Mouse (Mus musculus): ENCODE measurements around the gene Hk1.

The Hk1 gene

GRCm38 (mm10) chr10:62379808-62380207 lies at the start of gene Hk1:
Hk1 (minus strand) TSS chr10:62379908.
- no peak for DNase-seq

DNA sequence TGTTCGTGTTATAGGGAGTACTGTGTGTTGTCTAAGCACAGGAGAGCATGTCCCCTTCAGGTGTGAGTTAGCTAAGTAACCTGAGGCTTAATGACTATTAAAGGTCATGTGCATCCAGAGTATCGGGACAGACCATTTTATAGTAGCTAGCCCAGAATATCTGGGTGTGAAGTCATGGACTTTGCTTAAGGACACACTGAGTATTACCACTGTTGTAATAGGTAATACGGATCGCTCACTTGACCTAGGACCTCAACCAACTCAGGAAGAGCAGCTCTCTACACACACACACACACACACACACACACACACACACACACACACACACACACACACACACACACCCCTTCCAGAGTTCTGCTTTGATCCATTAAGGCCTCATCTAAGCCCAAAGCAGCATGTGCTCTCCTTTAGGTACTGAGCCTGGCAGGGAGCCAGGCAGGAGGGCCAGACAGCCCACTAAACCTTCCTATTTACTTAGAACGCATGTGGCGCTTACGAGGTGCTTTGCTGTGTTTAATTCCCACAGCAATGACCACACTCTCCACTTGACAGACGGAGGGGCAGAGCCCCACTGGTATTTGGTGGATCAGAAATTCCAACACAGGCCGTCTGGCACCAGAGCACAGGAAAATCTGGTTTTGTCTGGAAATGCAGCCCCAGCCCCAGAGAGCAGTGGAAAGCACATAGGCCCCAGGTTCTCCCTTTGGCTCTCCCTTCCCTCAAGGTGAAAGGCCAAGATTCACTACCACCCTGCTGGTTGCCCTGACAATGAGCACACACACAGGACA lies 45.6 kb upstream of the Hk1 start:
- DNase-seq, result peak in 1 of 2 experiments; percentile 14

- DNase-seq, result peak; percentile 57 to 72
These were observed 42.5 kb upstream of the Hk1 start, which contains the start of gene Hkdc1 for GRCm38 (mm10) chr10:62422255-62422654. Hkdc1 (minus strand) TSS chr10:62422491.

GRCm38 (mm10) chr10:62421127-62421526 lies 41.4 kb upstream of the Hk1 start:
- DNase-seq, result no peak

- no peak for DNase-seq
These were observed 40.7 kb upstream of the Hk1 start for GRCm38 (mm10) chr10:62420399-62420798.

DNA sequence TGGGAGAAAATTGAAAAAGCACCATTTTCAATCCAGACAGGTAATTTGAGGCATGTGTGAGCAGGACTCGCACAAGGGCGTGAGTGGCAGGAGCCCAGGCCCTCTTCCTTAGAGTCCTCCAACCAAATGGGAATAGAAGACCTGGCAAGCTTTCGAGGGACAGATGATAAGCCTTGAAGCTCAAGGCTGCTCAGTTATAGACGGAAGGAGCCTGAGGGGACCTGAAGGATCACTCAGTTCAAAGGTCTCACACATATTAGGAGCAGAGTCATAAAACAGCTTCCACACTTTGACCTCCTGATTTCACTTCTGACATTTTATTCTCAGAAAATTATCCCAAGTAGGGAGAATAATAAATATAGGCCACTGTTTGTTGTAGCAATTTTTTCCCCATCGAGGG lies 39.7 kb upstream of the Hk1 start:
- DNase-seq, result no peak

DNA sequence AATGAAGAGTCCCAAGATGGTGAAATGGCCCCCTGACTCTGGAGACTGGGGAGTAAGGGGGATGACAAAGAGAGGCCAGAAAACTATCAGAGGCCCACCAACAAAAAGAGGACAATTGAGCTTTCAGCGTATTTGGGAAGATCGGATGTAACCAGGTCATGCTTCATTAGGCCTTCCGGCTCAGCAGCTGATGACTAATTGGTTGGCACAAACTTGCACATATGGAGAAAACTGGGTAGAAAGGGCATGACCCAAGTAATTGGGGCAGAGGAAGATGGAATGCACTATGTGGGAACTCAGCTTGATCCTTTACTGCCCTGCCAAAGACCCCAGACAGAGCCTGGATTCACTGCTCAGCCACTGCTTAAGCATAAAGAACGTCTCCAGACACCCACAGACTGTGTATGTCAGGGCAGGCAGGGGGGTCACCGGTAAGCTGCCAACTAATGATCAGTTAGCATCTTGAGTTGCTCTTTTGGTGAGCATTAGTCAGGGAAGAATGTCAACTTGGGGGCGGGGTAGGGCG lies 39.2 kb upstream of the Hk1 start:
- DNase-seq, result no peak

- peak; percentile 28 to 67 for DNase-seq
These were observed 33.9 kb upstream of the Hk1 start for GRCm38 (mm10) chr10:62413606-62413982.

GRCm38 (mm10) chr10:62412906-62413605 lies 33.3 kb upstream of the Hk1 start:
- DNase-seq, result peak in 1 of 2 experiments; percentile 21

GRCm38 (mm10) chr10:62411431-62412410 lies 32.0 kb upstream of the Hk1 start:
- no peak for DNase-seq

DNA sequence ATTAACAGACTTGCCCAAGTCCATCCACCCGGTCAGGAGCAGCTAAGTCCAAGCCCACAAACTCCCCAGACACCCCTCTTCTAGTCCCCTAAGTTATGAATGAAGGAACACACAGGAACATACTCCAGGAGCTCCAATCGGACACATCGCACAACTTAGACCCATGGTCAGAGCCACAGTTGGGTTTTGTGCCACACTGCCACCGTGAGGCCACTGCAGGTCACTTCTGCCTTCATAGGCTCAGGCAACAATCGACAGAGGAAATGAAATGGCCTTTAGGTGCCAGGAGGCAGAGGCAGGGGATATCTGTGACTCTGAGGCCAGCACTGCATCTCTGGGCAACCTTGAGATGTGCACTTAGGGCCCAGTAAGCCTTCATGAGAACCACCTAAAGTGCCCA lies 31.2 kb upstream of the Hk1 start:
- DNase-seq, result peak; percentile 54 to 66

DNA sequence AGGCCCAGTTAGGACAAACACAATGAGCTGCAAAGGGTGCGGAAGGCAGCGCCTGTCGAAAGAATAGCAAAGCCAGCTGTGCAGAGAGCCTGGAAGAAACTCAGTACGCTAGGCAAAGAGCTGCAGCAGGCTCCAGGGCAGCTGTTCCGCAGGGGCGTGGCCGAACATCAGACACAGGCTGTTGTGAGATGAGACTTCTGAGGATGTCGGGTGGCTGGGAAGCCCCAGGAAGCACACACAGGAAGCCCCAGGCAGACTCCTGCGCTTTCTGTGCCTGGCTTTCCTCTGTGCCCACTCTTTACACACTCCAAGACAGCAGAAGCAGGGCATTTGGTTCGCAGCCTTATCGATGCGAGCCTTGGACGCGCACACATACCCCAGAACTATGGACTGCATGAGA lies 25.2 kb upstream of the Hk1 start:
- DNase-seq, result no peak

GRCm38 (mm10) chr10:62401641-62402111 lies 22.0 kb upstream of the Hk1 start:
- no peak for DNase-seq

DNA sequence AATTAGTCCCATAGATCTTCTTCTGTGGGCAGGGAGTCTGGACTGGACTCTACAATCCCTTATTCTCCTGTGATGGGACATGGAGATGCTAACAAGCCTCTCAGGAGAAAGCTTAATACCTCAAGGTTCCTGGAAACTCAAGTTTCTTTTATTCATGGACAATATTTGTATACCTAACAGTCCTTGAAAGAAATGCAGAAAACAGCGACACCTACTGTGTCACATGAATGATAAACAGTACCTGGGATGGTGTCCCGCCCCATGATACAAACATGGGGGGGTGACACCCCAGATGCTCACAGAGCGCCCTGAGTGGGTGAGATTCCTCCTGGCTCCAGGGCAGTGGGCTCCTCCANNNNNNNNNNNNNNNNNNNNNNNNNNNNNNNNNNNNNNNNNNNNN lies 3.3 kb upstream of the Hk1 start:
- DNase-seq, result no peak

GRCm38 (mm10) chr10:62380936-62381335 lies 1.2 kb upstream of the Hk1 start:
- no peak for DNase-seq

DNA sequence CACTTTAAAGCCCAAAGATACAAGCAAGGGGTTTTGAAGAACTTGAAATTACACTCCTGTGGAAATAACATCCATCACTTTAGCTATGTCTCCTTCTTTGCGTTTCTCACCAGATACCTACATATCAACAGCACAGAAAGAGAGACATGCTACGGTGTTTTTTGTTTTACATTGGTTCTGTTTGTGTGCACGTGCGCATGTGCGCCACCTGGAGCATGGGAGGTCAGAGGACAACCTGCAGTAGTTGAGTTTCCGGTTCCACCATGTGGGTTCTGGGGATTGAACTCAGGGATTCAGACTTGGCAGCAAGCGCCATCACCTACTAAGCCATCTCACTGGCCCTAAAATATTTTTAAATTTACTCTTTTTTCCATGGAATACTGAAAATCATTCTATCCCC lies 20.9 kb downstream of the Hk1 start:
- DNase-seq, result no peak

GRCm38 (mm10) chr10:62356105-62356730 lies 23.5 kb downstream of the Hk1 start:
- no peak for DNase-seq

GRCm38 (mm10) chr10:62345147-62345546 lies 34.6 kb downstream of the Hk1 start:
- DNase-seq, result no peak

- peak in 1 of 2 experiments; percentile 25 for DNase-seq
These were observed 35.5 kb downstream of the Hk1 start for GRCm38 (mm10) chr10:62344004-62344752.

DNA sequence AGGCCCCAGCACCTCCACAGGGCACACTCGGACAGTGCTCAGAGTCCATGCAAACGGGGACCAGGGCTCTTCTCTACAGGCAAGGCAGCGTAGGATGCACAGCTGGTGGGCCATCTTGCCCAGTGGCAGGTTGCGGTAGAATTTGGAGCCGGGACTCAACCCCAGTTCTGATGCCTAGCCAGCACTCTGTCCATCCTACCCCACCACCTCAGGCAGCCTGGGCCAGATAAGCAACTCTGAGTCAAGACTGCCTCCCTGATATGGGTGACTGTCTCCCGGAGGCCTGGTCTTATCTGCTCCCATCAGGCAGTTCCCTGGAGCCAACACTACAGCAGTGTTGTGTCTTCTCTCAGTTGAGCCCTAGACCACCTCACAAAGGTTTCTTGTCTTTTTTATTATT lies 37.2 kb downstream of the Hk1 start:
- no peak for DNase-seq

DNA sequence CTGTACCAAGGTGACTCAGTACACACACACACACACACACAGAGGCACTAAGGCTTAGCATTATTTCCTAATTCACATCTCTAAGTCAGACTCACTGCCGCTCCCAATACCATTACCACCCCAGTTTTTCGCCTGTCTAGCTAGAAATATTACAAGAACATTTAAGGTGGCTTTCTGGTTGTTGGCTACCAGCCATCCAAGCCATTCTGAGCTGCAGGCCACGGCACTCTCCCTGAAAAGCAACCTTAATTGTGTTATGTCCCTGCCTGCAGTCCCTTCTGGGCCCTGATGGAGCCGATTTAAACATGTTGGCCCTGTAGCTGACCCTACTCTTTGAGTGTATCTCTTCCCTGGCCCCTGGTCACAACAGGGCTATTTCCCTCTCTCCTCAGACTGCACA lies 37.8 kb downstream of the Hk1 start:
- DNase-seq, result no peak
